Mouse (Mus musculus) skeletal muscle tissue, postnatal 0 days (tissue): ENCODE measurements around the gene 9130230L23Rik. TPM values are rescaled to one million over a fixed set of nuclear protein-coding genes. Genes with fewer than 3 reads are reported as not detected.

Experiments
- microRNA-seq, 2 experiments: library from miRNA; unstranded; fragments of <30 nt; microRNA quantifications; one replicate each; pipeline ENCODE4; 2016
- polyA plus RNA-seq: library from polyadenylated mRNA; unstranded; fragments of >200 nt; fragmentation: Nextera tagmentation; extraction: Ambion mirVana; gene quantifications from 2 replicates; pipeline ENCODE4 v1.2.1, GENCODE M21; 2015

Gene 9130230L23Rik
- 1.1 and 1.2 TPM in 2 replicates for polyA plus RNA-seq

GRCm38 (mm10) chr5:66004134-66004925 is at the start of gene 9130230L23Rik:
TSS of gene 9130230L23Rik (minus strand) at chr5:66004285.

GRCm38 (mm10) chr5:65934783-65935182 is 69.3 kb downstream of the 9130230L23Rik start, which contains the start of gene Chrna9:
TSS of gene Chrna9 (plus strand) at chr5:65934921.

Small RNA genes lying within 50 kb of the gene (microRNA-seq; reads per million reads assigned to microRNA genes)
- 0 reads per million in 2 experiments for gene Gm25952

Other genes starting within 250 kb of the 9130230L23Rik start
- gene N4bp2, start 240.8 kb downstream of the 9130230L23Rik start, polyA plus RNA-seq = 10.8 and 12.7 TPM in 2 replicates
- 1.7 and 2.1 TPM in 2 replicates for gene Rhoh, start 143.1 kb downstream of the 9130230L23Rik start, polyA plus RNA-seq
- gene Chrna9, start 69.4 kb downstream of the 9130230L23Rik start, polyA plus RNA-seq = 51.8 and 57.0 TPM in 2 replicates
- gene Rbm47, start 168.8 kb upstream of the 9130230L23Rik start, polyA plus RNA-seq = 3.3 and 7.7 TPM in 2 replicates